Mouse (Mus musculus) lung, embryonic 16.5 days (tissue): ENCODE results near the gene Glra3. TPM values are rescaled to one million over a fixed set of nuclear protein-coding genes. Genes with fewer than 3 reads are reported as not detected.

ENCODE experiments used
- ATAC-seq: fragments of 200-750 bp; cut with Nextera tagmentation; 2 replicates; pipeline ENCODE4 v1.8.0; 2017; ENCODE audit warnings: low read depth, mild to moderate bottlenecking, moderate library complexity
- H3K27ac ChIP-seq: fragments of 300-500 bp; sonication (generic); 2 replicates; pipeline ENCODE4 v1.5.1; 2014; ENCODE audit warnings: mild to moderate bottlenecking, control low read depth, low read length
- H3K27me3 ChIP-seq: fragments of 300-500 bp; sonication (generic); 2 replicates; pipeline ENCODE4 v1.6.1; 2014; ENCODE audit warnings: low read depth, low read length, mixed read lengths; ENCODE audit not compliant: control insufficient read depth, insufficient read depth
- H3K36me3 ChIP-seq: fragments of 300-500 bp; sonication (generic); 2 replicates; pipeline ENCODE4 v1.6.1; 2014; ENCODE audit warnings: low read length; ENCODE audit not compliant: control insufficient read depth, insufficient read depth
- H3K4me1 ChIP-seq: fragments of 300-500 bp; sonication (generic); replicated peaks from 2 replicates; pipeline ENCODE4 v1.6.1; 2014; ENCODE audit warnings: low read length, mixed read lengths; ENCODE audit not compliant: control insufficient read depth, insufficient read depth
- H3K4me2 ChIP-seq: fragments of 300-500 bp; sonication (generic); 2 replicates; pipeline ENCODE4 v1.6.1; 2014; ENCODE audit warnings: low read depth, low read length, control low read depth
- H3K4me3 ChIP-seq: fragments of 300-500 bp; sonication (generic); 2 replicates; pipeline ENCODE4 v1.5.1; 2014; ENCODE audit warnings: mild to moderate bottlenecking, low read length, control low read depth
- H3K9ac ChIP-seq: fragments of 300-500 bp; sonication (generic); 2 replicates; pipeline ENCODE4 v1.6.1; 2014; ENCODE audit warnings: low read length, control low read depth
- H3K9me3 ChIP-seq: fragments of 300-500 bp; sonication (generic); 2 replicates; pipeline ENCODE4 v1.6.1; 2016; ENCODE audit warnings: low read length; ENCODE audit not compliant: control insufficient read depth
- WGBS: fragments of 180-500 bp; shearing (Covaris S2); extraction: QIAGEN DNeasy Blood & Tissue Kit; methylation state at CpG from one replicate; pipeline ENCODE4 v1.1.7; 2014; 5-methylcytosine and 5-hydroxymethylcytosine counted together
- polyA plus RNA-seq: library from polyadenylated mRNA; unstranded; fragments of >200 nt; fragmentation: Nextera tagmentation; extraction: Ambion mirVana; gene quantifications from 2 replicates; pipeline ENCODE4 v1.2.1, GENCODE M21; 2015

Gene Glra3
- not detected in 2 replicates for polyA plus RNA-seq

GRCm38 (mm10) chr8:55939870-55940525, at the start of gene Glra3:
TSS of gene Glra3 (plus strand) at chr8:55940460.
- no peak within 1 kb of the TSS for H3K4me3 ChIP-seq
- H3K4me2 ChIP-seq, result no peak within 1 kb of the TSS
- no peaks in the 10 kb centered on the region for H3K4me1 ChIP-seq
- H3K27me3 ChIP-seq, result no peaks in the 10 kb centered on the region
- no peak within 1 kb of the TSS for H3K27ac ChIP-seq
- 16% methylated on average over 11 of the region's 11 CpGs for WGBS
- no peaks in the 10 kb centered on the region for H3K9me3 ChIP-seq
- ATAC-seq, result no peak
- H3K36me3 ChIP-seq, result no peaks in the 10 kb centered on the region
- no peak within 1 kb of the TSS for H3K9ac ChIP-seq

GRCm38 (mm10) chr8:55906848-55907247, 33.4 kb upstream of the Glra3 start, which contains the start of gene Adam29:
TSS of gene Adam29 (minus strand) at chr8:55906948.
- Histone ChIP-seq H3K4me1 (no peaks in the 10 kb centered on the region), H3K9me3 (no peaks in the 10 kb centered on the region), H3K9ac (no peak within 1 kb of the TSS), H3K36me3 (no peaks in the 10 kb centered on the region), H3K27ac (no peak within 1 kb of the TSS), H3K4me3 (no peak within 1 kb of the TSS), H3K4me2 (no peak within 1 kb of the TSS), H3K27me3 (no peaks in the 10 kb centered on the region)
- 85% methylated on average over 1 of the region's 1 CpGs for WGBS
- ATAC-seq, result no peak

GRCm38 (mm10) chr8:55940526-55940880, 243 bp downstream of the Glra3 start:
- no peak overlapping the region for H3K4me2 ChIP-seq
- no peak overlapping the region for H3K4me3 ChIP-seq
- H3K36me3 ChIP-seq, result no peaks in the 10 kb centered on the region
- H3K9me3 ChIP-seq, result no peaks in the 10 kb centered on the region
- no peaks in the 10 kb centered on the region for H3K27me3 ChIP-seq
- WGBS, result 0% methylated on average over 8 of the region's 8 CpGs
- H3K9ac ChIP-seq, result no peak overlapping the region
- no peaks in the 10 kb centered on the region for H3K4me1 ChIP-seq
- ATAC-seq, result no peak
- H3K27ac ChIP-seq, result no peak overlapping the region

GRCm38 (mm10) chr8:55964759-55965320, 24.6 kb downstream of the Glra3 start:
- no peaks in the 10 kb centered on the region for H3K36me3 ChIP-seq
- H3K27me3 ChIP-seq, result no peaks in the 10 kb centered on the region

GRCm38 (mm10) chr8:55997859-55998258, 57.6 kb downstream of the Glra3 start:
- H3K36me3 ChIP-seq, result no peaks in the 10 kb centered on the region
- no peak overlapping the region for H3K27ac ChIP-seq
- no peak overlapping the region for H3K4me2 ChIP-seq
- WGBS, result 50% methylated on average over 3 of the region's 3 CpGs
- no peak overlapping the region for H3K4me3 ChIP-seq
- no peaks in the 10 kb centered on the region for H3K4me1 ChIP-seq
- H3K9ac ChIP-seq, result no peak overlapping the region
- H3K27me3 ChIP-seq, result no peaks in the 10 kb centered on the region
- ATAC-seq, result no peak
- H3K9me3 ChIP-seq, result no peaks in the 10 kb centered on the region

More at GRCm38 (mm10) chr8:55964759-55965320, 24.6 kb downstream of the Glra3 start:
- Histone ChIP-seq H3K9me3 (no peaks in the 10 kb centered on the region), H3K27ac (no peak overlapping the region), H3K4me1 (no peaks in the 10 kb centered on the region), H3K9ac (no peak overlapping the region), H3K4me3 (no peak overlapping the region), H3K4me2 (no peak overlapping the region)
- WGBS, result 76% methylated on average over 3 of the region's 3 CpGs
- no peak for ATAC-seq

DNA sequence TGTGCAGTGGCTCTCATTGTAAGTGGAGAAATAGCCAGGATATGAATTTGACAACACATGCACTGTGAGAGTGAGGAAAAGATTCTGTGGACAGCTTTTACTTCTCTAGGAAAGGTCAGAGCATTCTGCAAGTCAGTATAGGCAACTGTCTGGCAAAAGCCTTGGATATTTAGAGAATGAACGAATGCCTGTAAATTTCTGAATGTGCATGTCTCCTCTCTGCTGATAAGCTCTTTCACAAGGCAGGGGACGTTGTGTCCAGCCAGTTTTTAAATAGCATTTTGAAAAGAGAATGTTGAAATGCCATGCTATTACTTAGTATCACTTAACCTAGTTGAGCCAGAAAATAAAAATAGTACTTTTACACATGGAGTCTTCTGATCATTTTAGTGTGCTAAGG, 114.1 kb downstream of the Glra3 start:
- no peaks in the 10 kb centered on the region for H3K27me3 ChIP-seq
- no peak overlapping the region for H3K27ac ChIP-seq
- no peak overlapping the region for H3K4me3 ChIP-seq
- H3K36me3 ChIP-seq, result no peaks in the 10 kb centered on the region
- H3K9me3 ChIP-seq, result no peaks in the 10 kb centered on the region
- no peaks in the 10 kb centered on the region for H3K4me1 ChIP-seq
- no peak for ATAC-seq
- H3K9ac ChIP-seq, result no peak overlapping the region
- 28% methylated on average over 2 of the region's 2 CpGs for WGBS
- H3K4me2 ChIP-seq, result no peak overlapping the region

- 22% methylated on average over 3 of the region's 3 CpGs for WGBS
- Histone ChIP-seq H3K27ac (no peak overlapping the region), H3K9ac (no peak overlapping the region), H3K4me3 (no peak overlapping the region), H3K4me2 (no peak overlapping the region), H3K4me1 (no peaks in the 10 kb centered on the region), H3K27me3 (no peaks in the 10 kb centered on the region), H3K36me3 (no peaks in the 10 kb centered on the region), H3K9me3 (no peaks in the 10 kb centered on the region)
- ATAC-seq, result no peak
Measured at GRCm38 (mm10) chr8:56063081-56063480, 122.8 kb downstream of the Glra3 start.

DNA sequence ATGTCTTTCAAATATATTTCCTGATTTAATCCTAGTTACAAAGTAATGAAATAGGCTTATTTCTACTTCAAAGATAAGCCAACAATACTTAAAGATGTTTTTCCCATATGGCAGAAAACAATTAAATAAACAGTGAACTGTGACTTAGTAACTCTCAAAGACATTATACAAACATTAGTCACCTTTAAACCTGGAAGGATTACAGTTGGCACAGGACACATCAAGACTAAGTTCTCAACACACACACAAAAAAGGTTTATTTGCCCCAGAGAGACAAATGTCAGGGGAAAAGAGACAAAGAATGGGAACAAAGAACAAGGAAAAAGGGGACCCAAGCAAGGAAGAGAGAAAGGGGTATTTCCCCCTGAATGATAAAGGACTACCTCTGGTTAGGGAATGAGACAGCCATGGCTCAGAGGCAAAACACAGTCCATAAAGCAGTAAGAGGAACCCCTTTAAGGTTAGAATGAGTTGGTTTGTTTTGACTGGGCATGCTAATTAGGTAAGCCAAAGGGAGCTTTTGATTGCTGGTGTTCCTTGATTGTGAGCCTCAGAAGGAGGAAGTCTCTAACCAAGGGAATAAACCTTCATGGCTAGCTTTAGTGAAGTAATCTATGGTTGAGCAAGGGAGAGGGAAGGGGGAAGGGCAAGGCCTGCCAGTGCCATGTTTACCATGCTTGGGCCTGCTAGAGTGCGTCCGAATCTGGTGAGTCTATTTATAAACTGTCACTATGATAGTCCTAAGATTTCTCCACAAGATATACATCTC, 130.4 kb downstream of the Glra3 start:
- Histone ChIP-seq H3K4me3 (no peak overlapping the region), H3K9me3 (no peaks in the 10 kb centered on the region), H3K4me2 (no peak overlapping the region), H3K4me1 (no peaks in the 10 kb centered on the region), H3K27ac (no peak overlapping the region), H3K36me3 (no peaks in the 10 kb centered on the region), H3K27me3 (no peaks in the 10 kb centered on the region), H3K9ac (no peak overlapping the region)
- WGBS, result 70% methylated on average over 2 of the region's 2 CpGs
- ATAC-seq, result no peak

DNA sequence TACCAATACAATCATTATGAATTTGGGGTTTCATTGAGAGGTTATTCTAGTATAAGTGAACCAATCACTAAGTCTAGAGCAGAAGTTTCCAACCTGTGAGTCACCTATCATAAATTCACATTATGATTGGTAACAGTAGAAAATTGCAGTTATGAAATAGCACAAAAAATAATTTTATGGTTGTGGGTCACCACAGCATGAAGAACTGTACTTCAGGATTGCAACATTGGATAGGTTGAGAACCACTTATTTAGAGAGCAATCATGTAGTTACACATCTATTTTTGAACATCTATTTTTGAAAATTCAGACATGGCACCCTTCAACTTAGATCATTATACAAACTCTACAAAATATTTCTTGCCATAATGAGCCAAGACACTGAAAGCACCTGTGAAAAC, 143.4 kb downstream of the Glra3 start:
- no peak for ATAC-seq

More for the DNA sequence above, 143.4 kb downstream of the Glra3 start:
- H3K4me1 ChIP-seq, result no peaks in the 10 kb centered on the region
- H3K9me3 ChIP-seq, result no peaks in the 10 kb centered on the region
- H3K4me3 ChIP-seq, result no peak overlapping the region
- no peak overlapping the region for H3K27ac ChIP-seq
- no peak overlapping the region for H3K9ac ChIP-seq
- no peaks in the 10 kb centered on the region for H3K27me3 ChIP-seq
- no peak overlapping the region for H3K4me2 ChIP-seq
- no peaks in the 10 kb centered on the region for H3K36me3 ChIP-seq
